In the genomic region with DNA sequence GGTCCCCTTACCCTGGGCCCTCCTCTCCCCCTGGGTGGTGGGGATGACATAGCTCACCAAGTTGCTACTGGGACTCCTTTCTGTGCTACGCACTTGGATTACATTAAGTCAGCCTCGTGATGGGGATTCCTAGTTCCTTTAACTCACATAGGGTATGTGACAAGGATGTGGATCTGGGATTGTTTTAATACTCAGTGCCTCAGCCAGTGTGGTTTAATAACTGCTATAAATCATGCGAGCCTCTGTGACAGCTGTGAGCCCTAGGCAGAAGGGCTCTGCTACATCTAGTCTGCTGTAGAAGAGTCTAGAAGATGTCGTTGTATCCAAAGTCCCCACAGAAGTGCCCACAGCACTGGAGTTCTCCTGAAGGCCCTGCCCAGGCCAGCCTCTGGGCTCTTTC, we compare ENCODE assay signal across 28 mouse cellular contexts.
A peak's percentile ranks its signal among the peaks of the same experiment; 100 is the strongest.
DNase-seq lines count a peak whose midpoint lies in the region; ATAC-seq and TF ChIP-seq lines count a peak whose summit lies in the region.
"Had no signal": no experiment of that assay in that cellular context is flagged by ENCODE, and none has a peak within 500 bp of the region (broad histone marks: within the 10 kb centered on the region; RNA-seq: fewer than 3 reads in every experiment).

No protein-coding gene starts in this region.

- H3K4me2 ChIP-seq in hindbrain, postnatal 0 days (ENCODE audit: low read depth, low read length): no peak overlapping the region
- no peak overlapping the region for H3K4me2 ChIP-seq in limb, embryonic 11.5 days (ENCODE audit: low read depth, severe bottlenecking)
- H3K4me2 ChIP-seq: embryonic facial prominence, embryonic 15.5 days; forebrain, embryonic 12.5 days; liver, embryonic 15.5 days; midbrain, embryonic 12.5 days; neural tube, embryonic 13.5 days had no signal

- no peak for TF ChIP-seq CTCF in hindbrain, postnatal 0 days (IDR thresholded peaks at IDR 0.05; ENCODE audit: low read depth)

- H3K4me3 ChIP-seq in hindbrain, postnatal 0 days (ENCODE audit: low read length): no peak overlapping the region
- H3K4me3 ChIP-seq in hindbrain, embryonic 10.5 days: no peak overlapping the region
- H3K4me3 ChIP-seq in limb, embryonic 11.5 days (ENCODE audit: low read depth, low read length): no peak overlapping the region
- no peak overlapping the region for H3K4me3 ChIP-seq in limb, embryonic 10.5 days
- H3K4me3 ChIP-seq in embryonic facial prominence, embryonic 10.5 days: no peak overlapping the region
- H3K4me3 ChIP-seq: embryonic facial prominence, embryonic 15.5 days; forebrain, embryonic 12.5 days; layer of hippocampus, adult 2 months; liver, embryonic 15.5 days; midbrain, embryonic 12.5 days; neural tube, embryonic 13.5 days had no signal

- no peaks in the 10 kb centered on the region for H3K4me1 ChIP-seq in hindbrain, postnatal 0 days (ENCODE audit: insufficient read depth, low read length)
- H3K4me1 ChIP-seq in hindbrain, embryonic 10.5 days (replicated peaks): peaks cover 8% of the 10 kb centered on the region
- H3K4me1 ChIP-seq in limb, embryonic 11.5 days (ENCODE audit: control insufficient read depth, insufficient read depth, low read length): peaks cover 4% of the 10 kb centered on the region; the same call in 1 of the 2 replicates
- H3K4me1 ChIP-seq in limb, embryonic 10.5 days: peaks cover 22% of the 10 kb centered on the region
- H3K4me1 ChIP-seq in embryonic facial prominence, embryonic 10.5 days: peaks cover 10% of the 10 kb centered on the region
- H3K4me1 ChIP-seq: embryonic facial prominence, embryonic 15.5 days; liver, embryonic 15.5 days; midbrain, embryonic 12.5 days; neural tube, embryonic 13.5 days had no signal

- H3K27ac ChIP-seq in hindbrain, postnatal 0 days: no peak overlapping the region
- no peak overlapping the region for H3K27ac ChIP-seq in hindbrain, embryonic 10.5 days
- H3K27ac ChIP-seq in limb, embryonic 11.5 days (replicated peaks; ENCODE audit: low read depth, low read length): no peak overlapping the region
- H3K27ac ChIP-seq in limb, embryonic 10.5 days: no peak overlapping the region
- 0 out of 2 replicates have a peak overlapping the region, but pooled peaks have one; percentile 15 for H3K27ac ChIP-seq in embryonic facial prominence, embryonic 10.5 days (replicated peaks)
- H3K27ac ChIP-seq: embryonic facial prominence, embryonic 15.5 days; forebrain, embryonic 12.5 days; layer of hippocampus, adult 2 months; liver, embryonic 15.5 days; midbrain, embryonic 12.5 days; neural tube, embryonic 13.5 days had no signal

- no peaks in the 10 kb centered on the region for H3K27me3 ChIP-seq in hindbrain, postnatal 0 days (ENCODE audit: insufficient read depth, low read length)
- H3K27me3 ChIP-seq in hindbrain, embryonic 10.5 days (ENCODE audit: insufficient read depth, poor library complexity, severe bottlenecking): no peaks in the 10 kb centered on the region
- no peaks in the 10 kb centered on the region for H3K27me3 ChIP-seq in limb, embryonic 11.5 days (ENCODE audit: control insufficient read depth, insufficient read depth, low read length)
- H3K27me3 ChIP-seq in limb, embryonic 10.5 days (ENCODE audit: low read depth, poor library complexity, severe bottlenecking): no peaks in the 10 kb centered on the region; the same call in 1 of the 2 replicates
- no peaks in the 10 kb centered on the region for H3K27me3 ChIP-seq in embryonic facial prominence, embryonic 10.5 days (replicated peaks; ENCODE audit: low read depth, poor library complexity, severe bottlenecking)
- H3K27me3 ChIP-seq: CH12.LX; embryonic facial prominence, embryonic 15.5 days; forebrain, embryonic 12.5 days; liver, embryonic 15.5 days; midbrain, embryonic 12.5 days; neural tube, embryonic 13.5 days had no signal

- H3K36me3 ChIP-seq in hindbrain, postnatal 0 days (ENCODE audit: insufficient read depth, low read length): no peaks in the 10 kb centered on the region
- H3K36me3 ChIP-seq in hindbrain, embryonic 10.5 days: no peaks in the 10 kb centered on the region
- H3K36me3 ChIP-seq in limb, embryonic 11.5 days (ENCODE audit: control insufficient read depth, insufficient read depth, low read length): no peaks in the 10 kb centered on the region
- no peaks in the 10 kb centered on the region for H3K36me3 ChIP-seq in limb, embryonic 10.5 days
- H3K36me3 ChIP-seq in embryonic facial prominence, embryonic 10.5 days (replicated peaks): no peaks in the 10 kb centered on the region
- H3K36me3 ChIP-seq: embryonic facial prominence, embryonic 15.5 days; forebrain, embryonic 12.5 days; liver, embryonic 15.5 days; midbrain, embryonic 12.5 days; neural tube, embryonic 13.5 days had no signal

- no peak for DNase-seq in hindbrain, postnatal 0 days (ENCODE audit: low spot score)
- no peak for DNase-seq in hindbrain, embryonic 10.5 days (ENCODE audit: low spot score)
- DNase-seq in limb, embryonic 11.5 days (ENCODE audit: low spot score): no peak
- DNase-seq in limb, embryonic 10.5 days (ENCODE audit: low spot score): no peak
- peak; percentile 15 for DNase-seq in 3T3-L1 (ENCODE audit: low read depth, low spot score)
- DNase-seq in embryonic facial prominence, embryonic 10.5 days (ENCODE audit: low spot score): no peak
- no peak for DNase-seq in right cerebral cortex, postnatal 10 days (ENCODE audit: low spot score in 2 of 2)
- DNase-seq: adrenal gland, adult 2 months; adrenal gland, postnatal 36 days; cerebellum, adult 2 months; cerebellum, postnatal 14 days; forebrain, postnatal 0 days; heart, postnatal 14 days; kidney, adult 18-20 months; kidney, postnatal 14 days; lung, postnatal 36 days; retina, postnatal 1 day; right cerebral cortex, postnatal 25 days; thymus, adult 2 months; thymus, postnatal 4 days had no signal

- 0 out of 2 replicates have a peak, but pooled peaks have one; percentile 35 for ATAC-seq in hindbrain, postnatal 0 days
- peak; percentile 47; the same call in 1 of the 2 replicates for ATAC-seq in limb, embryonic 11.5 days (ENCODE audit: insufficient number of reproducible peaks, low FRiP score, low TSS enrichment, low read depth)
- ATAC-seq: activated CD4-positive, CD25-positive, alpha-beta regulatory T cell, adult 4 months; forebrain, postnatal 0 days had no signal

- no peaks in the 10 kb centered on the region for H3K9me3 ChIP-seq in hindbrain, postnatal 0 days (ENCODE audit: low read length)
- no peaks in the 10 kb centered on the region for H3K9me3 ChIP-seq in hindbrain, embryonic 10.5 days
- no peaks in the 10 kb centered on the region for H3K9me3 ChIP-seq in limb, embryonic 11.5 days (ENCODE audit: control insufficient read depth, low read length)
- H3K9me3 ChIP-seq in limb, embryonic 10.5 days (replicated peaks): no peaks in the 10 kb centered on the region
- H3K9me3 ChIP-seq in embryonic facial prominence, embryonic 10.5 days: no peaks in the 10 kb centered on the region
- H3K9me3 ChIP-seq: embryonic facial prominence, embryonic 15.5 days; forebrain, embryonic 12.5 days; liver, embryonic 15.5 days; midbrain, embryonic 12.5 days; neural tube, embryonic 13.5 days had no signal

- H3K9ac ChIP-seq in hindbrain, postnatal 0 days (replicated peaks; ENCODE audit: low read length): no peak overlapping the region
- no peak overlapping the region for H3K9ac ChIP-seq in limb, embryonic 11.5 days (ENCODE audit: low read length)
- H3K9ac ChIP-seq: embryonic facial prominence, embryonic 15.5 days; forebrain, embryonic 12.5 days; forebrain, postnatal 0 days; liver, embryonic 15.5 days; midbrain, embryonic 12.5 days; neural tube, embryonic 13.5 days had no signal

- WGBS in hindbrain, postnatal 0 days: 71% methylated on average over 4 of the region's 4 CpGs
- 84% methylated on average over 4 of the region's 4 CpGs for WGBS in hindbrain, embryonic 10.5 days
- 69% methylated on average over 4 of the region's 4 CpGs for WGBS in limb, embryonic 11.5 days
- 79% methylated on average over 4 of the region's 4 CpGs for WGBS in limb, embryonic 10.5 days
- WGBS in embryonic facial prominence, embryonic 10.5 days: 86% methylated on average over 4 of the region's 4 CpGs
